Mouse (Mus musculus): ENCODE results near the gene Gm49387.

The Gm49387 gene

DNA sequence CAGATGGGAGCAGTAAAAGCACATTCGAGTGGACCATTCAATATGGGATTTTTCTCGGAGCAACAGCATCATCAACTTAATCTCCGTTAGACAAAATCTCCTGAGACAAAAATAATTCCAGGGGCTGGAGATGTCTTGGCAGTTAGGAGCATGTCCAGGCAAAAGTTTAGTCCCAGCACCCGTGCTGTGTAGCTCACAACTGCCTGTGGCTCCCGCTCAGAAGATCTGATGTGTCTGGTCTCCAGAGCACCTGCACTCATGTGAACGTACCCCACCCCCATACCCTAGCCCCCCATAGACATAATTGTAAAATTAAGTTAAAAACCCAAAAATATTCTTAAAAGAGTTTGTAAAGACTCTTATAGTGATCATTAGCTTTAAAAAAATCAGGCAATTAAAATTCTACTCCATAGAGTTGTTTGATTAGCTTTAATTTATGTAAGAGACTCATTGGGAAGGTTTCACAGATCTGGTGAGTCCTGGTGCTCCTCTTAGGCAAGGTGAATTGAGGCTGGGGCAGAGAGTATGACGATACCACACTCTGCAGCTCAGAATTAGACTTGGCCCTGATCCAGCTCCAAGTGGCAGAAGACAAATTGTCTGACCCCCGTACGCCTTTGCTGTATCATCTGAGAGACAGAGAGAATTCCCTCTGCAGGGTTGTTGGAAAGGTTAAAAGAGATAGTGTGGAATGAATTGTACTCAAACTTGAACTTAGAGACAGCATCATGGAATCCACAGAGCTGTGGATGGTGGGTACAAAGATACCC lies 62.5 kb downstream of the Gm49387 start:
- intact Hi-C loops (cut with DNase I) = no loop called here

DNA sequence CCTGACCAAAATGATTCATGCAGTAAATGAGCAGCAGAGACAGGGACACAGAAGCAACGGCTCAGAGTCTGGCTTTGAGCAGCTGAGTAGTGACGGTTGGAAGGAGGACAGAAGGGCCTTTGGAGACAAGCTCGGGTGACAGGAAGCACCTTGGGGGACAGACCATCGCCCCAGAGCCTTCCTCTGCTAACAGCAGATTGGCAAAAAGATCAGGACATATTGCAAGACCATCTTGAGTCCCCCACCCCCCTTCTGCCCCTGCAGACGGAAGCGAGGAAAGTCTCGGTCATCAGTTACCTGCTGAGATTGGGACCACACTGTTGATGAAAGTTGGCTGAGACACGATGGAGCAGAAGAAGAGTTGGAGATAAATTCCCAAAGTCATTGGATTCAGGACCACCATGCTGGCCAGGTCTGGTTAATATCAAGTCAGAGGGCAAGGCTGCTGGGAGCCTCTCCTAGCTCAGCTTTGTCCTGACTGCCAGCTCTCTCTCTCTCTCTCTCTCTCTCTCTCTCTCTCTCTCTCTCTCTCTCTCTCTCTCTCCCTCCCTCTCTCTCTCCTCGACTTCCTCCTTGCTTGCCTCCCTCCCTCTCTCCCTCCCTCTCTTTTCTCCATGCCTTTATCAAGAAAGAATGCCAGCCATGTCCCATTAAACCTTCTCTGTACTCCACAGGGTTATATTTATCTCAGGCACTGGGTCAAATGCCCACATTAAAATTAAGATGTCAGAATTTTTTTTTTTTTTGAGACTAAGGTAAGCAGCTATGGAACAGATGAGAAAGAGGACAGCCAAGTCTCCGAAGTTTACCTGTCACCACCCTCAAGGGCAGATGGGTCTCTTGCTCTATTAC lies 63.6 kb downstream of the Gm49387 start:
- intact Hi-C loops (cut with DNase I) = no loop called here

DNA sequence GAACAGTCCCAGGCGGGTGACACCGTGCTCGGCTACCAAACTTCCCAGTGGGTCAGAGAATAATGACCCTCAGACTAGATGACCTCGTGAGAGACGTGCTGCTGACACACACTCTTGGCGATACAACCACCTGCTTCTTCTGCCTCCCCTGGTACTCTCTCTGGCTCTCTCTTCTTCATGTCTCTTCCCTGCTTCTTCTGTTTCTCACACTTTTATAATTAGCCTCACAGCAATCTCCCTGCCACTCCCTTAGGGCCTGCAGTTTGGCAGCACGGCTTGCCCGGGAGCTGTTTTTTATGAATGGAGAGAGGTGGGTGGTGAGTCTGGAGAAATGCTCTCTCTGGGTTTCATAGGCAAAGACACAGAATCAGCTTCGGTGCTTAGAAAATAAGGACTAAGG lies 64.8 kb downstream of the Gm49387 start:
- intact Hi-C loops (cut with DNase I) = no loop called here

DNA sequence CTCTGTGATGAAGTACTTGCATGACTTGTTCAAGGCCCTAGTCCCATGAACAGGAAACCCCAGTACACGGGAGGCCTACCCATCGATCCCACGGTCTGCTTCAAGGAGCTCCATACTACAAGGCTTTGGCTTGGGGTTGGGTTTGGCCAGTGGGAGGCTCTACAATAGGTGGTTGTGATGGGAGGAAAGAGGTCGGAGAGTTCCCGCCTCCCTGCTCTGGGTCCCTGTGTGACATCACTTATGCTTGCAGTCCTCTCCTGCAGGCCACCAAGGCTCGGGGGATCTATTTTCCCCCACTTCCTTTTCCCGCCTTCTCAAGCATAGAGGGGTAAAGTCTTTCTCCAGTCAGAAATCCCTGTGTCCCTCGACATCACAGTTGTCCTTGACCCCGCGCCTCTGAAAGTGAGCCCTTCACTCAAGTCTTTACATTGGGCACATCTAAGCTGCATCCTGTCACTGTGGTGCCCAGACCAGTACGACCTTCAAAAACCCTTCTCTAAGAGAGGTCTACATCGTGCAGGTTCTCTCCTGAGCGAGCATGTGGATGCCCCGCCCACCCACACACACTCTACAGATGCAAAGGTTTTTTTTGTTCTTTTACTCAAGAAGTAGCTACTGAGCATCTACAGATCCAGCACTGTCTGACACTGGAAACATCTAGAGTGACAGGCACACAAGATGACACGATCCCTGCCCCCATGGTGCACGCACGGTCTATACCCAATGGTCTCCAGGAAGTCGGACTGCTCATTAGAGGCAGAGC lies 65.6 kb downstream of the Gm49387 start:
- intact Hi-C loops (cut with DNase I) = no loop called here

DNA sequence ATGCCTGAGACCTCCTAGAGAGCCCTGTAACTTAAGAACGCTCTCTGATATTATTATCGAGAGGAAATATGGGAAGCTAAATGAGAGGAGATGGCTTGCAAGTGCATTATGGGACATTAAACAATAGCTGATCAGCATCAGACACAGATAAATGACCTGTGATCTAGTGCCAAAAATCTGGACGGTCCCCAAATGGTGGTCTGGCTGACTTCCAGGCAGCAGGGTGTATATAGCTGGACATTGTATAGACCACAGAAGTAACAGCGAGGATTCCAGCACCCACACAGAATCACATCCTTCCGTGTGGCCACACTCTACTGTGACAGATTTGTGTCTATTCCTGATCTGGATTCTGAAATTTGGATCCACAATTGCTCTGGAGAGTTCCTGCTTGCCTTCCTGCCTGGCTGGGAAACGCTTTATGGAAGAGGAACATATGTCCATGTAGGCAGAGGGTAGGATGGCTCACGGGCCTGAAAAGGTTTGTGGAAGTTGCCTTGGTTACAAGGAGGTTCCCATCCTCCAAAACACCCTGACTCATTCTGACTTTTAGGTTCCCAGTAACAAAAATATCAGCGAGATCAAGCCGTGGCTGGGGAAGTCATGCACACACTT lies 68.0 kb downstream of the Gm49387 start:
- intact Hi-C loops (cut with DNase I) = no loop called here

DNA sequence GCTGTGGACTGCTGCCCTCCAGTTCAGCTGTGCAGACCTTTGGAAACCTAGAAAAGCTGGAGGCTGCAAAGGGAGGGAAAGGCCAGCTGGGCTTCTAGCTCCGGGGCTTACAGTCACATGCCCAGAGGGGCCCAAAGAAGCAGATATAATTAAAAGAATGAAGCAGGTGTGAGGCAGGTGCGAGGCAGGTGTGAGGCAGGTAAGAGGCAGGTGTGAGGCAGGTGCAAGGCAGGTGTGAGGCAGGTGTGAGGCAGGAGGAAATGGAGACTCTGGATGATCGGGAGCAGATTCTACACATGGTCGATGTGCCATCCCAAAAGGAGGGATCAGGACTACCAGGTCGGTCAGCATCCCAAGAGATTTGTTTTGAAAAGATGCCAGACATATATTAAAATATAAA lies 69.3 kb downstream of the Gm49387 start:
- intact Hi-C loops (cut with DNase I) = no loop called here

DNA sequence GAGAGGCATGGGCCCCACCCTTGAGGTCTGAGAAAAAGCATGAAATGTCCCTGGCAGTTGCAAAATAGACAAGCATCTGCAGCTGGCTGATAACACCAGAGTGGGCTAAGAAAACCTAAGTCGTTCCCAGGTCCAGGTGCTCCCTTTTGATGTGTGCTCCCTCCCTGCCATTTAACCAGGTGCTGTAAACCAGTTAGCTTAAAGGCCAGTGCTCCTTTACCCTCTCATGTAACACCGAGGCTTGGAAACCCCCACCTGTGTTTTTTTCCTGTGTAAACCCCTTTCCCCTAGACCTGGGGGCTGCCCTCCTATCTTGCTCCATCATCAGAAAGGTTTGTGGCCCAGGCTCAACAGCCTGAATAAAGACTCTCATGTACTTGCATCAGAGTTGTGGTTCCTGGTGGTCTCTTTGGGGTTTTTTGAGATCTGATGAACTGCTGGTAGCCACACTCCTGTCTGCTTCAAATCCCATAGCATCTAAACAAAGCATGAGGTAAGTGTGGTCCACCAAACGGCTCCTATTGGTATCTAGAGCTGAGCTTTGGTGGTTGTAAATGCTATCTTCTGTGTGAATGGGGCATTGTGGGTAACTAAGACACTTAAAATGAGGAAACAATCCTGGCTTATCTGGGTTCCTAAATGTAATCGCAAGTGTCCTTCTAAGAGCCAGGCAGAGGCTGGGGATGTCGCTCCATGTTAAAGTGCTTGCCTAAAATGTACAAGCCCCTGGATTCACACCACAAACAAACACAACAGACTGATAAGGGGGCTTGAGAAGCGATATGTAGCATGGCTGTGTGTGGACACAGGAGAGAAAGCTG lies 70.3 kb downstream of the Gm49387 start:
- intact Hi-C loops (cut with DNase I) = no loop called here

DNA sequence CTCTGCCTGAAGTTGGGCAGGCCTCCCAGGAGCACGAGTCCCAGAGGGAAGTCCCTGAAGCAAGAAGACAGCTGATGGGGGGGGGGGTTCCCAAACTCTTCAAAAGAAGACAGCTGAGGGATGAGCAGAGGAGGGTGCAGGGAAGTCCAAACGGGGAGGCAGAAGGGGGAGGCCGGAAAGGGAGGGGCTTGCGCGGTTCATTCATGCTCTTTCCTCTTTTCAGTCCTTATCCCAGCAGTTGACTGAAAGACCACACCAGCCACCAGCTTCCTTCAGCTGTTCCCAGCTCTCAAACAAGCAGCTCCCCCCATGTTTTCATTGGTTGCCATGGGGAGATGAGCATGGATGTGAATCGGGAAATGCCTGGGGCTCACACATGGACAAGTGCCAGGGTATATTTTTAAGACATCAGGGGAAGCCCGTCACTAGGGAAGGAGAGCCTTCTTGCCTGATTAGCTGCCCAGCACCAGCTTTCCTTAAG lies 71.5 kb downstream of the Gm49387 start:
- intact Hi-C loops (cut with DNase I) = loop anchor here (5.0 kb wide), 1 partner anchor 52 kb away; no protein-coding TSS in a partner anchor

DNA sequence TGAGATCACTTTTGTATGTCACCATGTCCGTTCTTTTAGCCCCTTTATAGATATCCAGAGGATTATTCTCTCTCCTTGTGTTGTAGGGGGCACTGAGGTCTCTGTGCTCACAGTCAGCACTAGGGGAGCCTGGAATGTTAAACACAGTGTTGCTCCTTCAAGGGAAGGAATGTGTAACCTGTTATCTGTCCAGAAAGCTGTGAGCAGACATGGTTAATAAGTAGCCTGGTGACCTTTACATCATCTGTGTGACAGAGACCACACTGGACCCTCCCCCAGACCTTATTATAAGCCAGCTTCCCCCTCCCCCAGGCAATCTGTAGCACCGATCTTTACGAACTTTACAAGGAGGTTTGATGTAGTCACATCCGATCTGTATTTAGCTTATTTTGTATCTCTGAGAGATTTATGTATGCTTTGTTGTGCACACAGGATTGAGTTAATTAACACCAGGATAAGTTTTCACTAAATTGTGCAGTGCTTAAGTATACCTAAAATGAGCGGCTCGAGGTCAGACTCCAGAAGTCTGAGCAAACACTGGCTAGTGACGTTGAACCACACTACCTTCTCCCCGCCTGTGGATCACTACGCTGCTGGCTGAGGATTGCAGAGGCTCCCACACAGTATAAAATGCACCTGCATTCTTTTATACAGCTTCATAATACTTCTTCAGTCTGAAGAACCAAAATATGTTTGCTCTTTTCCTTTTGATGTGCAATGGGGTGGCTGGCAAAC lies 75.0 kb downstream of the Gm49387 start:
- intact Hi-C loops (cut with DNase I) = loop anchor here (5.0 kb wide), 1 partner anchor 48 kb away; no protein-coding TSS in a partner anchor

DNA sequence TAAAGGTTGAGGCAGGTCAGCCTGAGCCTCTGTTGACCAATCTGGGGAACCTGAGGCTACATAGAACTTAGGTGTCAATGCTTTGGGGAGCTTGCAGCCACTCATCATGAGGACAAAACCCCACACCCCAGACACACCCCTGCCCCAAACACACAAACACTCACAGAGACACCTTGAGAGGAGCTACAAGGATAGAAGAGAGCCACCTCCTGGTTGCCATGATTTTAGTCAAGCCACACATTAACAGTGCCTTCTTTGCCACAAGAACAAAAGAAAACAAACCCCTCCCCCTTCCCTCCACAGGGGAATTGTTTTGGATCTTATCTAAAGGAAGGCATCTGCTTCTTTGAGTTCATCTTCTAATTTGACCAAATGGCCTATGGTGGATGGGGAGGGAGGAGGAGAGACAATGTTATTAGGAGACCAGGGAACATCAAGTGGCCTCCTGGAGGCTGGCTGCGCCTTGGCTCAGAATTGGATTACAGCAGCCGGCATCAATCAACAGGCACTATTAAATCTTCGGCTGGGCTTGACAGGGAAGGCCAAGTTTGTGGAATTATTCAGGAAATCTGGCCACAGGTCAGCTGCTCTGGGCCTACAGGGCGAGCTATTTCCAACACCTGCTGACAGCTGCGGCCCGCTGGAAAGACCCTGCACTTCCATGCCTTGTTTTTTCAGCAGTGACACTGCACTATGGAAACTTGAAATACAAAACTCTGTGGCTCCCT lies 76.1 kb downstream of the Gm49387 start:
- intact Hi-C loops (cut with DNase I) = loop anchor here (5.0 kb wide), 1 partner anchor 47 kb away; no protein-coding TSS in a partner anchor

DNA sequence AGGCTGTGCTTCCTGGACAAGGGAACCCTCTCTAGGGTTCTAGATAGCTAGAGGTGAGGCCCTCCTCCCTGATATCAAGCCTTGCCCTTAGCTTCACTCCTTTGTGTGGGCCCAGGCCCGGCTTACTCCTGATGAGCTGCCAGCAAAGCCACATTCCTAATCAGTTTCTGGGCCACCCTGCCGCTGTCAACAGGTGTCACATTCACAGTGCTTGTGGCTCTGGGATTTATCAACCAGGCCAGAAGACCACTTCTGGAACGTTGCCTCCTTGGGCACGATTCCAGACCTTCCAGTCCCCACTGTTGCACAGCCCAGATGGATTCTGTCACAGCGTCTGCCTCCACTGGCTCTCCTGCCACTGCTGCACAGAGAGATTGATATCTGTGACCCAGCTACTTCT lies 79.8 kb downstream of the Gm49387 start:
- intact Hi-C loops (cut with DNase I) = no loop called here

DNA sequence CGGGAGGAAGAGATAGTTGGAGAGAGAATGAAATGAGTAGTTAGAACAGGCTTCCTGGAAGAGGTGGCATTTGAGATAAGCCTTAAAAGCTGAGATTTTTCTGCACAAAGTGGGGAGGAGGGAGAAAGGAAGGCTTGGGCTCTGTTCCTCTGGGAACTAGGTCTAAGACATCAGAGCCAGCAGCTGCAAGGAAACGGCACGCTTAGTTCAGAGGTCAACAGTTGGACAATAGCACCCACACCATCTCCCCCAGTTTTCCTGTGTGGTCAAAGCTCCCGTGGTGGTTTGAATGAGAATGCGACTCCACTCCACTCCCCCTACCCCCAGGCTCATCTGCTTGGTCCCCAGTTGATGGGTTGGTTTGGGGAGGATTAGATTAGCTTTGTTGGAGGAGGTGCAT lies 81.5 kb downstream of the Gm49387 start:
- intact Hi-C loops (cut with DNase I) = no loop called here

DNA sequence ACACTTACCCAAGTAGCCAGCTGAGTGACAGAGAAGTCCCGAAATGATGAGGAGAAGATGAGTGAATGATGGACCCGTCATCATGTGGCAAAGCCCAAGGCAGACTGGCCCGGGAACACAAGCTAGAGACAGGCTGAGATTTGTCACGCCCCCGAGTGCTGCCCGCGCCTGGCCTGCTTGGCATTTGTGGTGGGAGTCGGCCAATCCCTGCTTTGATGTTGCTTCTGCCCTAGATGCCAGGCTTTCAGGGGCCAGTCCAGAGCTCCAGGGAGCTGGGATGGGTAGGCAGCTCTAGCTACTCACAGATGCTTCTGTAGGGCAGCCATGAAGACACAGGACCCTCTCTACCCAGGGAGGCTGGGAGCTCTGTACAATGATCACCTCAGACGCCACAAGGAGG lies 82.9 kb downstream of the Gm49387 start:
- intact Hi-C loops (cut with DNase I) = no loop called here

DNA sequence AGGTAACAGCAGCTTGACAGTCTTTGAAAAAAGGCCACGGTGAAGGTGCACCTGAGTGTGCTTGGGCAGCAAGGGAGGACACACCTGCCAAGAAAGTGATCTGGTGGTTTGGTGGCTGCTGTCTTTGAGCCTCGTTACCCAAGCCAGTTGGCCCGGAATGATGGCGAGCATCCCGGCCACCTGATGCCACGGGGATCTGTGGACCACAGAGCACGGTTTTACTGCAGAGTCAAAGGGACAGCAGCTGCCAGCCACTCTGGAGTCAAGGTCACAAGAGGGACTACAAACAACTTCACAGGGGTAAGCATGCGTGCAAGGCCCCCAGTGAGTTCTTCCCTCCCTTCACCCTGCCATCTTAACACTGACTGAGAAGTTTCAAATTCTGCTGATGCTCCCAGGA lies 83.4 kb downstream of the Gm49387 start:
- intact Hi-C loops (cut with DNase I) = no loop called here

DNA sequence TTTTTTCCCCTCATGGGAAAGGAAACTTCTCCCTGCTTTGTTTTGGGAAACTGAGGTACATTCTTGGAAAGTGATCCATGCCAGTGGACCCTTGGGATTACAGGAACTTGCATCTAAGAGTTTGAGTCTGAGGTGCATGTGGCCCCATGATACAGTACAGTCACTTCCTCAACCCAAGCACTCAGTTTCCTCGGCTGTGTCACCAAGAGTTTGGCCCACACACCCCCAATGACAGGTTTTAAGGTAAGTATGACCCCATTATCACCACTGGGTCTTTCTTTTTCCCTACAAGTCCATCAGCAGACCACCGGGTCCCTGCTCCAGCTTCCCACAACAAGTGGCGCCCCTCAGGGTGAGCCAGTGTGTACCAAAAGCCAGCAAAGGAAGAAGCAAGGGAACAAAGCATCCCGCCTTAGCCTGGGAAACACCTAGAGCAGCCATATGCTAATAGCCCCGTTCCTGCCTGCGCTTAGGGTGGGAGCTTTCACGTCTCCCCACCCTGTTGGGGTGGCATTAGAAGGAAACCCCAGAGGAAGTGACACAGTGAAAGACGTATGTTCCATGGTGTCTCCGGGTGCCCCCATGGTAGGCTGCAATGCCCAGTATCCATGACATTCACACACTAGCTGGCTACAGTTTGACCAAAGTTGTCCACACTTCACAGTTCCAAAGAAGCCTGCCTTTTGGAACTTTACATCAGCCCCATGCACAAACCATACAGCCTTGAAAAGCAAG lies 84.0 kb downstream of the Gm49387 start:
- intact Hi-C loops (cut with DNase I) = no loop called here

DNA sequence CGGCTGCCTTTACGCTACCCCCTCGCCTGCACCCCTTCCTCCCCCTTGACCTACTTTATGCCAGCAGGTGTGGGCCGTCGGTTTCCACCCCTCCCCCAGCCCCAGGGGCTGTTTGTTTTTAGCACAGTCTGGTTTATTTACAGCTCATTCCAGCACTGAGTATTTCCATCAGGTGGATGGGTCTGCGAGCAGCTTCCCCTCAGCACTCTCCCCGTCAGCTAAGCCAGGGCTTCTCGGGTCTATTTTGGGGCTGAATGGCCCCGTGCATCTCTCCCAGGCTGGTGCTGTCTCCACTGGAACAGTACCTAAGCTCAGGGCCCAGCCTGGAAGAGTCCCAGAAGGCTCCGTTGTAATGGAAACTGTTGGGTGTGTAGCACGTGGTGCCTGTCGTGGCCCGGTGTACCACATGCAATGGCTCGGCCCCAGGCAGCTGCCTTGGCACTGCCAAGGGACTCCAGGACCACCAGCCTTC lies 84.7 kb downstream of the Gm49387 start:
- intact Hi-C loops (cut with DNase I) = no loop called here

DNA sequence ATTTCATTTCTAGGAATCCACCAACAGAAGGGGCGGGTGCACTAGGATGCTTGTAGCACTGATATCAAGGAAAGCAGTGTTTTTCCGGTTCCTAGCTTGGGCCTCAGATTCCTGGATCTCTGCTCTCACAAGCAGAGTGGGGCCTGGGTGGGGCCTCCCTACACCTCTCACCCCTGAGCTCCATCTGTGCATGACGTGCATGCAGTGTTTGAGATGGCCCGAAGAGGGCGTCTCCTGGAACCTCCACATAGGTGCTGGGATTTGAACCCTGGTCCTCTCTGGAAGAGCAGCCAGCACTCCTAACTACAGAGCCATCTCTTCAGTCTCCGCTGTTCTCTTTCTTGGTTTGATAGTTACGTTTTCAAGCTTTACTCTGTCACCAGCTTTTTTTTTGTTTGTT lies 85.7 kb downstream of the Gm49387 start:
- intact Hi-C loops (cut with DNase I) = no loop called here

DNA sequence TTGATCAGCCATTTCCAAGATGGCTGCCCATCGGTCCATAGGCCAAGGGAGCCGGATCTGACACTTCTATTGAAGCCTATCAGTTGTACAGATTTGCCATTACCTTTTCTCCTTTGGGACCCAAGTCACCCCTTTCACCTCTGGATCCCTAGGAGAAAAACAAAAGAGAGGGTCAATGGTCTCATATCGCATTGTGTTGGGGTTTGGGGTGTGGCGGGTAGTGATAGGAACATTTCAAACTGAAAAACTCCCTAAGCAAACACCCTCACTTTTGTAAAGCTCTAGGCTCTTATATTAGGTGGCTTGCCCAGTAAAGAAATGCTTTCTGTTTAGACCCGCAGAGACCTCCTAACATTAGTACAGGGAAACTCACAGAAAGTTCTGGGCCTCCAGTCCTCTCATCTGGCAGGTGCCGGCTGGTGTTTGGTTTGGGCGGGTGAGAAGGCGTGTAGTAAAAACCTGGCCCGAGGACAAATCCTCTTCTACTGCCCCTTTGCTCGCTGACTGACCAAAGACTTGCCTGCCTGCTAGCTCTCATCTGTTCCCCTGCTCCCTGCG lies 96.7 kb downstream of the Gm49387 start:
- intact Hi-C loops (cut with DNase I) = no loop called here
